Mouse (Mus musculus): ENCODE data around the gene Nhsl2.

- TF ChIP-seq CTCF (IDR thresholded peaks at IDR 0.05; ENCODE audit: borderline replicate concordance, control insufficient read depth, extremely low read depth, insufficient read depth, low read length, poor library complexity) (no peak), POLR2A (IDR thresholded peaks at IDR 0.05; ENCODE audit: control insufficient read depth, extremely low read depth, insufficient read depth, low read length, poor library complexity) (no peak)
Observed at GRCm38 (mm10) chrX:101819163-101819562, 30.0 kb upstream of the Nhsl2 start.
